18 mouse cellular contexts compared by ENCODE assay signal in the genomic region with DNA sequence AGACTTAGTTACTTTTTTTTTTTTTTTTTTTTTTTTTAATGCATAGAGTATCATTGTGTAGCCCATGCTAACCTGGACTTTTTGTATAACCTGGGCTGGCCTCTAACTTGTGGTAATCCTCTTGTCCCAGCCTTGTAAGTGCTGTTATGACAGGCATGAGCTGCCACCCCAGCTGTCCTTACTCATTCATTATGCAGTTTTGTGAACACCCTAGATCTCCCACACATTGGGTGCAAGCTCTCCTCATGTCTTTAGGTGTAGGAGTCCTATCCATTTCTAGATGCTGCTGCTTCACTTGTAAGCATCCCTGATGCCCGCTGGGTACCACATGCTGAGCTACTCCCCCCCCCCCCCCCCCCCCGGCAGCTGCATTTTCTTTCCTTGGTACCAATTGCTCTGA.
A peak's percentile ranks its signal among the peaks of the same experiment; 100 is the strongest.
DNase-seq lines count a peak whose midpoint lies in the region.
"Had no signal": no experiment of that assay in that cellular context is flagged by ENCODE, and none has a peak within 500 bp of the region (broad histone marks: within the 10 kb centered on the region; RNA-seq: fewer than 3 reads in every experiment).

No protein-coding gene starts in this region.

- peak; percentile 49 to 53 for DNase-seq in frontal cortex, adult 2 months (ENCODE audit: extremely low spot score in 1 of 2, low spot score in 1 of 2)
- no peak for DNase-seq in frontal cortex, postnatal 14 days (ENCODE audit: low spot score in 2 of 2)
- peak; percentile 22 to 40 for DNase-seq in left cerebral cortex, adult 18-20 months (ENCODE audit: low spot score in 2 of 2)
- no peak for DNase-seq in left cerebral cortex, adult 11 months (ENCODE audit: low spot score)
- peak; percentile 18 to 45 for DNase-seq in left cerebral cortex, postnatal 14 days (ENCODE audit: low spot score in 2 of 2)
- DNase-seq in left cerebral cortex, postnatal 4 days = no peak
- peak; percentile 76 for DNase-seq in brain, adult 2 months (ENCODE audit: low read depth, low spot score)
- no peak for DNase-seq in liver
- DNase-seq: adrenal gland, postnatal 10 days; adrenal gland, postnatal 36 days; B cell, adult 2 months; cerebellum, adult 11 months; cerebellum, adult 9-11 months; cerebellum, postnatal 25 days; forebrain, postnatal 0 days; gastrocnemius, postnatal 10 days; gastrocnemius, postnatal 36 days; heart, postnatal 36 days had no signal

- intact Hi-C loops in left cerebral cortex, postnatal 14 days (cut with DNase I) = no loop called here
- intact Hi-C loops in left cerebral cortex, postnatal 4 days (cut with DNase I) = no loop called here

Comparison
In these comparisons a context has a peak if more than half of its experiments do, and no peak if none do; other contexts are left out.
1. DNase-seq: peak in frontal cortex, adult 2 months (2 of 2), left cerebral cortex, adult 18-20 months (2 of 2), left cerebral cortex, postnatal 14 days (2 of 2) and brain, adult 2 months (single experiment); none in frontal cortex, postnatal 14 days (0 of 2), left cerebral cortex, adult 11 months (single experiment), left cerebral cortex, postnatal 4 days (single experiment) and liver (single experiment).